Mouse (Mus musculus) megakaryocyte, embryonic 14.5 days (primary cell): Measurements from ENCODE around the gene Mocs1.

Source experiments
- FLI1 ChIP-seq: IDR thresholded peaks from 2 replicates; pipeline ENCODE4 v1.6.1; 2012; ENCODE audit warnings: low read length, inconsistent platforms, mixed read lengths
- GATA1 ChIP-seq: IDR thresholded peaks from 3 replicates; pipeline ENCODE4 v1.6.1; 2012; ENCODE audit warnings: mixed read lengths, low read length, inconsistent platforms, borderline replicate concordance

- no peak for TF ChIP-seq GATA1
- no peak for TF ChIP-seq FLI1
Measured at GRCm38 (mm10) chr17:49439706-49440105, 11.5 kb downstream of the Mocs1 start.
